In genomic region chr9:92282563-92283171, GRCm38 (mm10) we compare ENCODE assay signal across 17 mouse cellular contexts. TPM values are rescaled to one million over a fixed set of nuclear protein-coding genes. Genes with fewer than 3 reads are reported as not detected.
DNase-seq lines count a peak whose midpoint lies in the region; ATAC-seq and TF ChIP-seq lines count a peak whose summit lies in the region.
"Had no signal": no experiment of that assay in that cellular context is flagged by ENCODE, and none has a peak within 500 bp of the region (broad histone marks: within the 10 kb centered on the region; RNA-seq: fewer than 3 reads in every experiment).

No protein-coding gene starts in this region.

- H3K4me2 ChIP-seq in CH12.LX (ENCODE audit: insufficient read depth, low read depth, poor library complexity, severe bottlenecking) = no peak overlapping the region
- H3K4me2 ChIP-seq in hindbrain, embryonic 15.5 days = peak overlapping the region; percentile 28
- no peak overlapping the region for H3K4me2 ChIP-seq in midbrain, embryonic 16.5 days (ENCODE audit: low read length)
- no peak overlapping the region for H3K4me2 ChIP-seq in liver, postnatal 0 days (ENCODE audit: low read depth, low read length)

- H3K4me3 ChIP-seq in CH12.LX (replicated peaks in 1 of 3; ENCODE audit: low read depth in 2 of 3, low read length in 2 of 3, poor library complexity in 1 of 3) = no peak overlapping the region
- no peak overlapping the region for H3K4me3 ChIP-seq in hindbrain, embryonic 15.5 days
- no peak overlapping the region for H3K4me3 ChIP-seq in midbrain, embryonic 16.5 days (ENCODE audit: low read depth, low read length)
- no peak overlapping the region for H3K4me3 ChIP-seq in liver, postnatal 0 days (ENCODE audit: low read depth, low read length)

- peak; percentile 49 for DNase-seq in 416B (ENCODE audit: low read depth)
- DNase-seq in CH12.LX (ENCODE audit: extremely low read depth) = no peak
- DNase-seq in liver, postnatal 0 days = no peak
- DNase-seq in urinary bladder, postnatal 36 days (ENCODE audit: low spot score in 2 of 2) = no peak
- DNase-seq: adrenal gland, postnatal 10 days; cerebellum, postnatal 10 days; forebrain, postnatal 0 days; gastrocnemius, postnatal 36 days; thymus, adult 2 months had no signal

- TF ChIP-seq EP300 in CH12.LX (IDR thresholded peaks at IDR 0.05; ENCODE audit: low read length) = no peak
- no peak for TF ChIP-seq EP300 in liver, postnatal 0 days (IDR thresholded peaks at IDR 0.05; ENCODE audit: low read depth)

- TF ChIP-seq RAD21 in CH12.LX (IDR thresholded peaks at IDR 0.05; ENCODE audit: low read depth, low read length) = no peak

- no peaks in the 10 kb centered on the region for H3K79me2 ChIP-seq in CH12.LX (replicated peaks; ENCODE audit: control insufficient read depth, extremely low read depth, insufficient read depth, poor library complexity, severe bottlenecking)

- peak; percentile 45; the same call in 1 of the 2 replicates for ATAC-seq in hindbrain, embryonic 15.5 days (ENCODE audit: low FRiP score, low read depth)
- peak; percentile 17; the same call in 1 of the 2 replicates for ATAC-seq in midbrain, embryonic 16.5 days
- ATAC-seq in liver, postnatal 0 days = no peak
- ATAC-seq in inflammation-experienced regulatory T-cells, adult 6 months = no peak
- ATAC-seq: forebrain, postnatal 0 days; lung, postnatal 0 days had no signal

- peaks cover 10 to 25% of the 10 kb centered on the region in 2 experiments for H3K36me3 ChIP-seq in CH12.LX (replicated peaks in 1 of 2; ENCODE audit: control insufficient read depth in 1 of 2, insufficient read depth in 1 of 2, low read length in 1 of 2)
- H3K36me3 ChIP-seq in hindbrain, embryonic 15.5 days = no peaks in the 10 kb centered on the region
- no peaks in the 10 kb centered on the region for H3K36me3 ChIP-seq in midbrain, embryonic 16.5 days (ENCODE audit: control insufficient read depth, insufficient read depth, low read length)
- no peaks in the 10 kb centered on the region for H3K36me3 ChIP-seq in liver, postnatal 0 days (replicated peaks; ENCODE audit: insufficient read depth, low read length)

- TF ChIP-seq POLR2A in CH12.LX (IDR thresholded peaks at IDR 0.05; ENCODE audit: low read depth, low read length) = no peak

- H3K27ac ChIP-seq in CH12.LX (ENCODE audit: insufficient read depth, low read depth) = no peak overlapping the region
- no peak overlapping the region for H3K27ac ChIP-seq in hindbrain, embryonic 15.5 days (replicated peaks)
- H3K27ac ChIP-seq in midbrain, embryonic 16.5 days (ENCODE audit: low read length) = no peak overlapping the region
- H3K27ac ChIP-seq in liver, postnatal 0 days (ENCODE audit: low read depth) = no peak overlapping the region
- H3K27ac ChIP-seq: kidney, postnatal 0 days had no signal

- in situ Hi-C loops in CH12.LX (cut with MboI; ENCODE audit: low pct_ligation_motif_present, low pct_unique_long_range_greater_than_20kb, low sequenced_read_pairs) = no loop called here

- H3K9me3 ChIP-seq in CH12.LX (replicated peaks; ENCODE audit: low read length) = no peaks in the 10 kb centered on the region
- H3K9me3 ChIP-seq in hindbrain, embryonic 15.5 days = no peaks in the 10 kb centered on the region
- no peaks in the 10 kb centered on the region for H3K9me3 ChIP-seq in midbrain, embryonic 16.5 days (replicated peaks; ENCODE audit: control insufficient read depth, low read length, poor library complexity, severe bottlenecking)
- H3K9me3 ChIP-seq in liver, postnatal 0 days (ENCODE audit: low read length) = no peaks in the 10 kb centered on the region

- H3K4me1 ChIP-seq in CH12.LX (ENCODE audit: control insufficient read depth in 1 of 2, insufficient read depth in 2 of 2) = no peaks in the 10 kb centered on the region
- peaks cover 4% of the 10 kb centered on the region; the same call in 1 of the 2 replicates for H3K4me1 ChIP-seq in hindbrain, embryonic 15.5 days (replicated peaks)
- H3K4me1 ChIP-seq in midbrain, embryonic 16.5 days (ENCODE audit: control insufficient read depth, insufficient read depth, low read length) = no peaks in the 10 kb centered on the region
- no peaks in the 10 kb centered on the region for H3K4me1 ChIP-seq in liver, postnatal 0 days (ENCODE audit: insufficient read depth)

- TF ChIP-seq CTCF in CH12.LX (conservative IDR thresholded peaks at IDR 0.05 in 1 of 2, IDR thresholded peaks at IDR 0.05 in 1 of 2; ENCODE audit: low read depth in 2 of 2, low read length in 2 of 2) = no peak
- TF ChIP-seq CTCF in liver, postnatal 0 days (IDR thresholded peaks at IDR 0.05; ENCODE audit: low read depth) = no peak

- H3K9ac ChIP-seq in CH12.LX (ENCODE audit: insufficient read depth, low read depth) = no peak overlapping the region
- no peak overlapping the region for H3K9ac ChIP-seq in hindbrain, embryonic 15.5 days
- H3K9ac ChIP-seq in midbrain, embryonic 16.5 days (ENCODE audit: low read depth, low read length) = no peak overlapping the region
- no peak overlapping the region for H3K9ac ChIP-seq in liver, postnatal 0 days (replicated peaks)
- H3K9ac ChIP-seq: forebrain, postnatal 0 days had no signal

- dilution Hi-C loops in CH12.LX (cut with MboI; ENCODE audit: extremely low pct_ligation_motif_present, extremely low pct_unique_long_range_greater_than_20kb, low sequenced_read_pairs) = no loop called here

- no peaks in the 10 kb centered on the region for H3K27me3 ChIP-seq in CH12.LX (replicated peaks)
- H3K27me3 ChIP-seq in hindbrain, embryonic 15.5 days = no peaks in the 10 kb centered on the region
- no peaks in the 10 kb centered on the region for H3K27me3 ChIP-seq in midbrain, embryonic 16.5 days (ENCODE audit: control insufficient read depth, insufficient read depth, low read depth, low read length)
- H3K27me3 ChIP-seq in liver, postnatal 0 days (ENCODE audit: insufficient read depth, low read length) = no peaks in the 10 kb centered on the region

- WGBS in hindbrain, embryonic 15.5 days = 30% methylated on average over 7 of the region's 7 CpGs
- 30% methylated on average over 7 of the region's 7 CpGs for WGBS in midbrain, embryonic 16.5 days
- WGBS in liver, postnatal 0 days (ENCODE audit: insufficient replicate concordance) = 57% methylated on average over 7 of the region's 7 CpGs

TF ChIP-seq in CH12.LX, 34 proteins besides CTCF, POLR2A, EP300 and RAD21:
- TF ChIP-seq ZNF384 (IDR thresholded peaks at IDR 0.05; ENCODE audit: low read depth, low read length) (peak; percentile 78), NELFE (IDR thresholded peaks at IDR 0.05; ENCODE audit: low read depth, low read length) (no peak)

RNA-seq across cellular contexts. Expression of gene Plscr2, which starts 7.3 kb away (rescaled TPM):
- total RNA-seq in CH12.LX (2012; rRNA removed) (0.80 and 1.4 TPM in 2 replicates), CH12.LX (2014; rRNA removed) (0.95 and 1.0 TPM in 2 replicates)
- 0.55 and 0.91 TPM in 2 replicates for polyA plus RNA-seq in CH12.LX (2012; ENCODE audit: insufficient read length, low read depth)
- 1.2 and 1.4 TPM in 2 replicates for polyA plus RNA-seq in hindbrain, embryonic 15.5 days (2015; fragmentation: Nextera tagmentation; extraction: Ambion mirVana)
- polyA plus RNA-seq in midbrain, embryonic 16.5 days (2015; fragmentation: Nextera tagmentation; extraction: Ambion mirVana) = 0.58 and 1.1 TPM in 2 replicates
- polyA plus RNA-seq in liver, postnatal 0 days (2015; fragmentation: Nextera tagmentation; extraction: Ambion mirVana) = 2.2 and 2.3 TPM in 2 replicates
- polyA plus RNA-seq in inflammation-experienced regulatory T-cells, adult 6 months (2017; shearing (Covaris generic)) = not detected

RNA-seq across cellular contexts. Expression of gene 1700057G04Rik, which starts 26.5 kb away (rescaled TPM):
- total RNA-seq in CH12.LX (2012; rRNA removed) (not detected in 2 replicates), CH12.LX (2014; rRNA removed) (0.41 TPM in 1 of 2 replicates, not detected in the other)
- polyA plus RNA-seq in CH12.LX (2012; ENCODE audit: insufficient read length, low read depth) = not detected in 2 replicates
- not detected in 2 replicates for polyA plus RNA-seq in hindbrain, embryonic 15.5 days (2015; fragmentation: Nextera tagmentation; extraction: Ambion mirVana)
- not detected in 2 replicates for polyA plus RNA-seq in midbrain, embryonic 16.5 days (2015; fragmentation: Nextera tagmentation; extraction: Ambion mirVana)
- not detected in 2 replicates for polyA plus RNA-seq in liver, postnatal 0 days (2015; fragmentation: Nextera tagmentation; extraction: Ambion mirVana)
- under 1 TPM in 1 of 3 experiments, not detected in 2; 0.50 TPM for polyA plus RNA-seq in inflammation-experienced regulatory T-cells, adult 6 months (2017; shearing (Covaris generic))
- total RNA-seq: adrenal gland, postnatal 10 days; forebrain, postnatal 0 days; gastrocnemius, postnatal 36 days; layer of hippocampus, adult 8-10 months; liver, adult 2 months had no signal
- polyA plus RNA-seq: forebrain, postnatal 0 days; heart, embryonic 14.5 days; liver, adult 2 months; lung, postnatal 0 days; thymus, adult 2 months had no signal

RNA-seq across cellular contexts. Expression of gene Plscr1, which starts 33.1 kb away (rescaled TPM):
- total RNA-seq in CH12.LX (2012; rRNA removed) (206 and 403 TPM in 2 replicates), CH12.LX (2014; rRNA removed) (489 and 502 TPM in 2 replicates)
- polyA plus RNA-seq in CH12.LX (2012; ENCODE audit: insufficient read length, low read depth) = 194 and 201 TPM in 2 replicates
- 9.5 and 10.0 TPM in 2 replicates for polyA plus RNA-seq in hindbrain, embryonic 15.5 days (2015; fragmentation: Nextera tagmentation; extraction: Ambion mirVana)
- 7.9 and 8.8 TPM in 2 replicates for polyA plus RNA-seq in midbrain, embryonic 16.5 days (2015; fragmentation: Nextera tagmentation; extraction: Ambion mirVana)
- 38.8 and 47.1 TPM in 2 replicates for polyA plus RNA-seq in liver, postnatal 0 days (2015; fragmentation: Nextera tagmentation; extraction: Ambion mirVana)
- polyA plus RNA-seq in inflammation-experienced regulatory T-cells, adult 6 months (2017; shearing (Covaris generic)) = 100 to 1,000 TPM in 2 of 3 experiments, 10 to 100 TPM in 1; 87.2 to 159 (median 107) TPM

Comparison
In these comparisons a context has a peak if more than half of its experiments do, and no peak if none do; other contexts are left out.
1. ATAC-seq: peak in hindbrain, embryonic 15.5 days (single experiment) and midbrain, embryonic 16.5 days (single experiment); none in liver, postnatal 0 days (single experiment) and inflammation-experienced regulatory T-cells, adult 6 months (single experiment).